Mouse (Mus musculus): ENCODE data around the gene Rabggtb. TPM values are rescaled to one million over a fixed set of nuclear protein-coding genes. Genes with fewer than 3 reads are reported as not detected.
A peak's percentile ranks its signal among the peaks of the same experiment; 100 is the strongest.

The Rabggtb gene
- polyA plus RNA-seq, 1 experiment, result 46.5 TPM

DNA sequence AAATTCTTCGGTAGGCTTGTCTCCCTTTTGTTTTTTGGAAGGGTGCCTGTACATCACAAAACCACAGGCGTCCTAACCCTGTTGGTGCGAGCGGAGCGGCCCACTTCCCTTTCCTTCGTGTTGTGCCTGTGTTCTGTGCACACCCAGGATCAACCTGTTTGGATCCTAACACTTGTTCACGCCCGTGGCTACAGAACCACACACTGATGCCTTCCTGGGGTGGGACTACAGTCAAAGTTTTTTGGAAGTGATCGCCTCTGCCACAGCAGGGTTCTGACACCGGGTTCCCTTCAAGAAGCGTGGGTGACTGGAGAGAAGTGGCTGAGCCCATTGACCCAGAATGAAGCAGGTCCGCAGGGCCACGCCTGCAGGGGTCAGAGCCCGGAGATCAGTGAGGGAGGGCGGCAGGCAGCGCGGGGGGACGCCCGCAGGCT is 31.1 kb upstream of the Rabggtb start:
- TF ChIP-seq POLR2A (IDR thresholded peaks at IDR 0.05; ENCODE audit: borderline replicate concordance, low read depth, low read length), result no peak
- no peak for TF ChIP-seq CTCF (IDR thresholded peaks at IDR 0.05; ENCODE audit: low read depth, low read length)
- Histone ChIP-seq H3K27ac (ENCODE audit: insufficient read depth, low read depth, low read length) (peak overlapping the region; percentile 80), H3K4me1 (ENCODE audit: control insufficient read depth, insufficient read depth, low read length) (peaks cover 7% of the 10 kb centered on the region), H3K4me3 (ENCODE audit: insufficient read depth, low read length) (peak overlapping the region; percentile 90)

DNA sequence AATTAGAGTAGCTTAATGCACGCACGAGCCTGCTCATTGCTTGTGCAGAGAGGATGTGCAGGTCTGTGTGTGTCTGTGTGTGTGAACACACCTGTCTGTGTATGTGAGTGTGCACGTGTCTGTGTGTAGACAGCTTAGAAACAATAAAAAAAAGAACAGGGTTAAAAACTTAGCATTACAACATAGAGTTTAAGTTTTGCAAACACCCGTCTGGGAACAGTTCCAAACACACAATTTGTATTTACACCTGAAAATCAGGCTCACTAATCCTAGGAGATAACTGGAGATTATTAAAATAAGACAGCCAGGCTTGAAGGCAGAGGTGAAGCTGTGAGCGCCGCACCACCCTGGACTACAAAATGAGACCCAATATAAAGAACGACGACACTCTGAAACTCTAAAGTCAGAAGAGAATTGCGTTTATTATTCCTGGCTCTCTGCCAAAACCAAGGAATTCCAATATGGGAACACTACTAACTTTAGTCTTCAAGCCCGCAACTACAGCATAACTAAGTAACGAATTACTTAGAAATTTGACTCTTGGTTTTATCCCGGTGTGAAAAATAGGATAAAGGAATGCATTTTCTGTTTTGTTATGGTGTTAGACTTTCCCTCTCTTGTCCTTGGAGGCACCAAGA is 30.3 kb upstream of the Rabggtb start:
- Histone ChIP-seq H3K4me1 (ENCODE audit: control insufficient read depth, insufficient read depth, low read length) (peaks cover 7% of the 10 kb centered on the region), H3K4me3 (ENCODE audit: insufficient read depth, low read length) (peak overlapping the region; percentile 90), H3K27ac (ENCODE audit: insufficient read depth, low read depth, low read length) (no peak overlapping the region)
- TF ChIP-seq POLR2A (IDR thresholded peaks at IDR 0.05; ENCODE audit: borderline replicate concordance, low read depth, low read length), result no peak
- TF ChIP-seq CTCF (IDR thresholded peaks at IDR 0.05; ENCODE audit: low read depth, low read length), result no peak

DNA sequence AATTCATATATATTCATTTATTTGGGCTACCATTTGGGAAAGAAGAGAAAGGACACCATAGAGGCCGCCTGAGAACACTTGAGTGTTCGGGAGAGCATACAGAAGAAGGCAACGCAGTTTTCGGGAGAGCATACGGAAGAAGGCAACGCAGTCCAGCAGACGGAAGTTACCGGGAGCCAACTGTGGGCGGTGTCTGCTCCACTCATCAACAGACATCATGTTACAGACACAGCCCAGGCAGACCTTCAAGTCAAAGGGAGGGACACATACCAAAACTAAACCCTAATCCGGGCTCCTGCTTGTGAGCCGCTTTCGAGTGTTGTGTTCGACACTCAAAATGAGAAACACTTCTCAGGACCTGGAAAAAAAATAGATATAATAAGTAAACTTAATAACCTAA is 28.8 kb upstream of the Rabggtb start:
- H3K27ac ChIP-seq (ENCODE audit: insufficient read depth, low read depth, low read length), result no peak overlapping the region
- no peak for TF ChIP-seq CTCF (IDR thresholded peaks at IDR 0.05; ENCODE audit: low read depth, low read length)
- TF ChIP-seq POLR2A (IDR thresholded peaks at IDR 0.05; ENCODE audit: borderline replicate concordance, low read depth, low read length), result no peak
- H3K4me1 ChIP-seq (ENCODE audit: control insufficient read depth, insufficient read depth, low read length), result peaks cover 7% of the 10 kb centered on the region
- no peak overlapping the region for H3K4me3 ChIP-seq (ENCODE audit: insufficient read depth, low read length)

DNA sequence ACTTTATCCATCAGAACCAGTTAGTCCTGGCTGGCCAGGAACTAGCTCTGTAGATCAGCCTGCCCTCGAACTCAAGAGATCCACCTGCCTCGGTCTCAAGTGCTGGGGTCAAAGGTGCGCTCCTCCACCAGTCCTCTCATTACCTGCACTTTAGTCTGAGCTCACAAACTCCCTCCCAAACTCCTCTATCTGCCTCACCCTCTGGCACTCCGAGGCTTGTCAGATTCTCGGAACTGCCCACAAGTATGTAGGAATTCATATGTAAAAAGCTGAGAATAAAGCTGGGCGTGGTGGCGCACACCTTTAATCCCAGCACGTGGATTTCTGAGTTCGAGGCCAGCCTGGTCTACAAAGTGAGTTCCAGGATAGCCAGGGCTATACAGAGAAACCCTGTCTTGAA is 27.7 kb upstream of the Rabggtb start:
- Histone ChIP-seq H3K4me3 (ENCODE audit: insufficient read depth, low read length) (no peak overlapping the region), H3K4me1 (ENCODE audit: control insufficient read depth, insufficient read depth, low read length) (peaks cover 13% of the 10 kb centered on the region), H3K27ac (ENCODE audit: insufficient read depth, low read depth, low read length) (no peak overlapping the region)
- TF ChIP-seq CTCF (IDR thresholded peaks at IDR 0.05; ENCODE audit: low read depth, low read length), result no peak
- TF ChIP-seq POLR2A (IDR thresholded peaks at IDR 0.05; ENCODE audit: borderline replicate concordance, low read depth, low read length), result no peak

DNA sequence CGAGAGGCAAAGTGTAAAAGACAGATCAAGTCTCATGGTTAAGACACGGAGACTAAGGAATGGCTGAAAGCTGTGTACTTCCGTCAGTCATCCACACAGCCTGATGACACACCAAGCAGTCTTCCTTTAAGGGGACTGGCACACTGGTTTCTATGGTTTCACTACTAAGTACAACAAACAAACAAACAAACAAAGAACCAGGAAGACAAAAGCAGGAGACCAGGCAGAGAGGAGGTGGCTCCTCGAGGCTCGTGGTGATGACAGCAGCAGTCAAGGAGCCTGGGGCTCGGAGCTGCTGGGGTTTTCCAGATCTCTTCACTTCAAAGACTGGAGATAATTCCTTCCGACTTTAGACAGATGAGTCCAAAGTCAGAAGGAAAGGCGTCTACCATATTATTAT is 27.2 kb upstream of the Rabggtb start:
- H3K4me3 ChIP-seq (ENCODE audit: insufficient read depth, low read length), result no peak overlapping the region
- H3K4me1 ChIP-seq (ENCODE audit: control insufficient read depth, insufficient read depth, low read length), result peaks cover 16% of the 10 kb centered on the region
- TF ChIP-seq POLR2A (IDR thresholded peaks at IDR 0.05; ENCODE audit: borderline replicate concordance, low read depth, low read length) (no peak), CTCF (IDR thresholded peaks at IDR 0.05; ENCODE audit: low read depth, low read length) (no peak)
- H3K27ac ChIP-seq (ENCODE audit: insufficient read depth, low read depth, low read length), result no peak overlapping the region

DNA sequence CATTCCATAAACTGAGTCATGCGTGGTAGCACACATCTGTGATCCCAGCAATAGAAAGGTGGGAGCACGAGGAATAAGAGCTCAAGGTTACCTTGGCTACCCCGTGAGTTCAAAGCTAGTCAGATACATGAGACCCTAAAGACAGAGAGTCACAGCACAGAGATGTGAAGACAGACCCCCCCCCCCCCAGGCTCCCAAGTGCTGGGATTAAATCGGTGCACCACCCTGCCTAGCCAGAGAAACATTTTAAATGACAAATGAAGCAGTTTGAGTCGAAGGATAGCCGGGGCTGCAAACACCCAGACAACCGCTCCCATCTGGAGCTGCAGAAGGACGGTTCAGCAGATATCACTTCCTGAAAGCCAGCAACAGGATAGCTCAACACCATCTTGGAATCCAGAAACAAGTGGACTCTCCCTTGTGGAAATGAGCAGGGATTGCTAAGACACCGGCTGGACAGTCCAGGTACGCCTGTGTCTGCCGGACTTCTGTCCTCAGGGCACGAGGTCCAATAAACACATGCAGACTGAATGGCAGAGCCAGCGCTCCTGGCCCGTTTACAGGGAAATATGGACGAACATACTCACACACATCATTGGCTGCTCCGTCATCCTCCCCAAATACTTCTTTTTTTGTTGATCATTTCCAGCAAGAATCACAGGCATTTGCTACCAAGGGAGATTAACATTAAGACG is 24.5 kb upstream of the Rabggtb start:
- H3K4me3 ChIP-seq (ENCODE audit: insufficient read depth, low read length), result no peak overlapping the region

DNA sequence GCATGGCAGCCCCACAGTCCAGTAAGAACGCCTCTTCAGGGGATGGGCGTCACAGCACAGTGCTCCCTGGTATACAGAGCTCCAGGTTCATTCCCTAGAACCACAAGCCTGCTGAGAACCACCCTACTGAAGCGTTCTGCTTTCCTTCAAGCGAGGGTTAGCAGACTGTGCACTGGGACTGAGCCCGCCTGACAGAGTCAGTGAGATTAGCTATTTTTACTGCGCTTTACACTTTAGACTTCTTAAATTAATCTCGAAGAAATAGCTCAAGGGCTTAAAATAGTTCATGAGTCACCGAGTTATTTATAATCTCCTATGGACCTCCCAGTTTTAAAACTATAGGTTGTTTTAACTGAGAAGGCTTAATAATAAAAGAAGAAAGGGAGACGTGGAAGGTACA is 23.1 kb upstream of the Rabggtb start:
- peaks cover 10% of the 10 kb centered on the region for H3K4me1 ChIP-seq (ENCODE audit: control insufficient read depth, insufficient read depth, low read length)
- no peak overlapping the region for H3K4me3 ChIP-seq (ENCODE audit: insufficient read depth, low read length)
- TF ChIP-seq POLR2A (IDR thresholded peaks at IDR 0.05; ENCODE audit: borderline replicate concordance, low read depth, low read length) (no peak), CTCF (IDR thresholded peaks at IDR 0.05; ENCODE audit: low read depth, low read length) (no peak)
- H3K27ac ChIP-seq (ENCODE audit: insufficient read depth, low read depth, low read length), result peak overlapping the region; percentile 73

More for the DNA sequence above, 24.5 kb upstream of the Rabggtb start:
- Histone ChIP-seq H3K4me1 (ENCODE audit: control insufficient read depth, insufficient read depth, low read length) (peaks cover 10% of the 10 kb centered on the region), H3K27ac (ENCODE audit: insufficient read depth, low read depth, low read length) (no peak overlapping the region)
- TF ChIP-seq CTCF (IDR thresholded peaks at IDR 0.05; ENCODE audit: low read depth, low read length), result no peak
- no peak for TF ChIP-seq POLR2A (IDR thresholded peaks at IDR 0.05; ENCODE audit: borderline replicate concordance, low read depth, low read length)

DNA sequence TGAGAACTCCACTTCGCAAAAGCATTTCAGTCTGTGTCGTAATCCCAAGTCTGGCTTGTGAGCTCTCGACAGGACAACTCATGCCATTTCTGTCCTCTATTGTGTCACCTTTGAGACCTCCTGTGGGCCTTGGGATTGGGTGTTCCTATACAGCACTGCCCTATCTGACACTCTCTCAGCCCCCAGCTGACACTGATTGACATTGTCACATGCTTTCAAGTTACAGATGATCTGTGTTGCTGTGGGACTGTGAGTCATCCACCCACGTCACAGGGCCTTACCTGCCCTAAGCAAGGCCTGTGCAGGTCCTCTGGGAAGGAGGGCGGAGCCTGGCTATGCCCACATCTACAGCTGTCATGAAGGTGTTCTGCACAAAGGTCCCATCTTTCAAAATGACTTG is 19.7 kb upstream of the Rabggtb start:
- TF ChIP-seq CTCF (IDR thresholded peaks at IDR 0.05; ENCODE audit: low read depth, low read length) (no peak), POLR2A (IDR thresholded peaks at IDR 0.05; ENCODE audit: borderline replicate concordance, low read depth, low read length) (no peak)
- Histone ChIP-seq H3K27ac (ENCODE audit: insufficient read depth, low read depth, low read length) (no peak overlapping the region), H3K4me1 (ENCODE audit: control insufficient read depth, insufficient read depth, low read length) (peaks cover 12% of the 10 kb centered on the region), H3K4me3 (ENCODE audit: insufficient read depth, low read length) (no peak overlapping the region)

DNA sequence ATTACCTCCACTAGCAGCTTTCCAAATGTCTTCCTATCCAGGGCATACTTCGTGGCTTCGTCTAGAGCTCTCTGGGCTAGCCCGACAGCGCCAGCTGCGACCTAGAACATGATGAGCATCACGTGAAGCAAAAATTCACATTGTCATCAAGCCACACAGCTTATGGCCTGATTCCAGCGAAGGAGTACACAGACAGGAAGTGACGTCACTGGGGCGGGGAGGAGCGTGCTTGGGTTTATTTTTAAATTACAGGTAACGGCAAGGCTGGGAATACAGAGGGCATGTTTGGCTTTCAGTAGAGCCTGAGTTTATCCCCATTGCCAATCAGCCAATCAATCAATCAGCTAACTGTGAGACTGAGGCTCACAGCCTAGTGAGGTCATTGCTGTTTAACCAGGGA is 16.7 kb upstream of the Rabggtb start:
- no peak overlapping the region for H3K27ac ChIP-seq (ENCODE audit: insufficient read depth, low read depth, low read length)
- no peak for TF ChIP-seq POLR2A (IDR thresholded peaks at IDR 0.05; ENCODE audit: borderline replicate concordance, low read depth, low read length)
- TF ChIP-seq CTCF (IDR thresholded peaks at IDR 0.05; ENCODE audit: low read depth, low read length), result no peak

DNA sequence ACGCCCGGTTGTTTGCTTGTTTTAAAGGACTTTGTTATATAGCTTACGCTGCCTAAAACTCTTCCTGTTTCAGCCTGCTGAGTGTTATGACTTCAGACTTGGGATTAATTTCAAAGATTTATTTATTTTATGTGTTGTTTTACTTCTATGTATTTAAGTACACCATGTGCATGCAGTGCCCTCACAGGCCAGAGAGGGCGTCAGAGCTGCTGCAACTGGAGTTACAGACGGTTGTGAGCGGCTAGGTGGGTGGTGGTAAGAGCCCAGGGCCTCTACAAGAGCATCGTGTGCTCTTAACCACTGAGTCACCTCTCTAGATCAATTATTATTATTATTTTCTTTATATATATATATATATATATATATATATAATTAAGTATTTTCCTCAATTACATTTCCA is 13.5 kb upstream of the Rabggtb start:
- TF ChIP-seq POLR2A (IDR thresholded peaks at IDR 0.05; ENCODE audit: borderline replicate concordance, low read depth, low read length) (no peak), CTCF (IDR thresholded peaks at IDR 0.05; ENCODE audit: low read depth, low read length) (no peak)
- H3K4me1 ChIP-seq (ENCODE audit: control insufficient read depth, insufficient read depth, low read length), result peaks cover 2% of the 10 kb centered on the region; the same call in 1 of the 2 replicates
- H3K27ac ChIP-seq (ENCODE audit: insufficient read depth, low read depth, low read length), result no peak overlapping the region
- no peak overlapping the region for H3K4me3 ChIP-seq (ENCODE audit: insufficient read depth, low read length)

More for the DNA sequence above, 16.7 kb upstream of the Rabggtb start:
- Histone ChIP-seq H3K4me3 (ENCODE audit: insufficient read depth, low read length) (no peak overlapping the region), H3K4me1 (ENCODE audit: control insufficient read depth, insufficient read depth, low read length) (peaks cover 2% of the 10 kb centered on the region; the same call in 1 of the 2 replicates)
